Mouse (Mus musculus) G1E (cell line): ENCODE results near the gene B3gnt3. TPM values are rescaled to one million over a fixed set of nuclear protein-coding genes. Genes with fewer than 3 reads are reported as not detected.

Source experiments
- ATAC-seq: 2 replicates; pipeline ENCODE4 v1.8.0; 2016; ENCODE audit warnings: mild to moderate bottlenecking; ENCODE audit not compliant: insufficient number of reproducible peaks, poor library complexity, low FRiP score, severe bottlenecking; ENCODE audit errors: extremely low read depth
- DNase-seq: peaks from one replicate; pipeline ENCODE4 v3.0.0; 2012; ENCODE audit warnings: low spot score
- H3K27me3 ChIP-seq: 2 replicates; pipeline ENCODE4 v1.6.1; 2012; ENCODE audit warnings: mild to moderate bottlenecking, low read length, inconsistent platforms; ENCODE audit not compliant: insufficient read depth
- H3K36me3 ChIP-seq: replicated peaks from 2 replicates; pipeline ENCODE3; 2012; ENCODE audit warnings: mild to moderate bottlenecking, inconsistent platforms
- H3K4me1 ChIP-seq: 2 replicates; pipeline ENCODE4 v1.6.1; 2012; ENCODE audit warnings: low read depth, low read length, inconsistent platforms, mixed read lengths; ENCODE audit not compliant: insufficient read depth
- H3K4me3 ChIP-seq: 2 replicates; pipeline ENCODE4 v1.5.1; 2012; ENCODE audit warnings: low read depth, mild to moderate bottlenecking, inconsistent platforms, low read length, moderate library complexity, mixed read lengths
- H3K9me3 ChIP-seq: replicated peaks from 2 replicates; pipeline ENCODE4 v1.6.1; 2012; ENCODE audit warnings: inconsistent platforms
- CTCF ChIP-seq: IDR thresholded peaks from 2 replicates; pipeline ENCODE4 v1.5.1; 2012; ENCODE audit warnings: low read depth, low read length, inconsistent platforms, mixed read lengths
- GATA1 ChIP-seq: IDR thresholded peaks from 2 replicates; pipeline ENCODE4 v1.6.1; 2012; ENCODE audit warnings: borderline replicate concordance, low read length, inconsistent platforms, mixed read lengths
- GATA2 ChIP-seq: IDR thresholded peaks from 2 replicates; pipeline ENCODE4 v1.6.1; 2012; ENCODE audit warnings: low read depth, low read length, inconsistent platforms, borderline replicate concordance
- POLR2AphosphoS5 ChIP-seq: IDR thresholded peaks from 2 replicates; pipeline ENCODE4 v1.6.1; 2012; ENCODE audit warnings: low read depth, low read length, inconsistent platforms; ENCODE audit not compliant: insufficient replicate concordance
- TAL1 ChIP-seq: conservative IDR thresholded peaks from 2 replicates; pipeline ENCODE4 v1.6.1; 2012; ENCODE audit warnings: low read depth, low read length, inconsistent platforms, mixed read lengths
- polyA plus RNA-seq: library from polyadenylated mRNA; stranded (reverse); fragments of >175 nt; gene quantifications from 2 replicates; pipeline ENCODE4 v1.2.3, GENCODE M21; 2012
- total RNA-seq, 2 experiments: library from RNA; stranded (forward) in 1 of 2; stranded (reverse) in 1 of 2; fragments of 200-1000 nt in 1 of 2; fragments of >200 nt in 1 of 2; fragmentation: Nextera tagmentation in 1 of 2; gene quantifications; 2 replicates each; pipeline ENCODE4 v1.2.3; 2014 to 2017

Gene B3gnt3
- total and polyA plus RNA-seq, 3 experiments: 0.05 TPM; not detected in 2

GRCm38 (mm10) chr8:71658515-71659049 is 43.0 kb downstream of the B3gnt3 start:
- peaks cover 26% of the 10 kb centered on the region for H3K4me1 ChIP-seq
- no peak overlapping the region for H3K4me3 ChIP-seq
- peaks cover 62% of the 10 kb centered on the region for H3K27me3 ChIP-seq
- H3K9me3 ChIP-seq: no peaks in the 10 kb centered on the region
- ATAC-seq (no peak), DNase-seq (no peak)
- TF ChIP-seq CTCF (no peak), GATA1 (no peak), POLR2AphosphoS5 (no peak), TAL1 (no peak), GATA2 (no peak)
- H3K36me3 ChIP-seq: peaks cover 5% of the 10 kb centered on the region

GRCm38 (mm10) chr8:71657816-71658215 is 43.8 kb downstream of the B3gnt3 start:
- Histone ChIP-seq H3K27me3 (peaks cover 62% of the 10 kb centered on the region), H3K36me3 (peaks cover 5% of the 10 kb centered on the region), H3K4me1 (peaks cover 26% of the 10 kb centered on the region), H3K4me3 (no peak overlapping the region; the same call in 1 of the 2 replicates), H3K9me3 (no peaks in the 10 kb centered on the region)
- DNase-seq (no peak), ATAC-seq (no peak)
- TF ChIP-seq GATA2 (no peak), CTCF (no peak), TAL1 (no peak), GATA1 (no peak), POLR2AphosphoS5 (no peak)

- no peaks in the 10 kb centered on the region for H3K36me3 ChIP-seq
Measured at GRCm38 (mm10) chr8:71654600-71654999, 47.0 kb downstream of the B3gnt3 start.

GRCm38 (mm10) chr8:71645510-71645909 is 56.1 kb downstream of the B3gnt3 start:
- TF ChIP-seq POLR2AphosphoS5: no peak
- TF ChIP-seq GATA2: no peak
- TF ChIP-seq CTCF: no peak
- no peak for TF ChIP-seq TAL1
- TF ChIP-seq GATA1: no peak

More at GRCm38 (mm10) chr8:71654600-71654999, 47.0 kb downstream of the B3gnt3 start:
- ATAC-seq (no peak), DNase-seq (no peak)
- H3K27me3 ChIP-seq: peaks cover 52% of the 10 kb centered on the region
- TF ChIP-seq TAL1 (no peak), POLR2AphosphoS5 (no peak), CTCF (no peak), GATA2 (no peak), GATA1 (no peak)
- H3K4me3 ChIP-seq: no peak overlapping the region
- H3K4me1 ChIP-seq: peaks cover 21% of the 10 kb centered on the region
- H3K9me3 ChIP-seq: no peaks in the 10 kb centered on the region

More at GRCm38 (mm10) chr8:71645510-71645909, 56.1 kb downstream of the B3gnt3 start:
- no peak overlapping the region for H3K4me3 ChIP-seq
- 0 out of 2 replicates have a peak, but pooled peaks cover 4% of the 10 kb centered on the region for H3K4me1 ChIP-seq
- peaks cover 57% of the 10 kb centered on the region for H3K27me3 ChIP-seq
- ATAC-seq (no peak), DNase-seq (no peak)
- no peaks in the 10 kb centered on the region for H3K9me3 ChIP-seq
- H3K36me3 ChIP-seq: no peaks in the 10 kb centered on the region

Other genes starting within 250 kb of the B3gnt3 start
Only the 20 nearest of the 23 such genes appear.
- gene Dda1, start 232.6 kb downstream of the B3gnt3 start, total RNA-seq (2014; fragmentation: Nextera tagmentation): 51.9 and 56.2 TPM in 2 replicates
- gene Dda1, start 232.6 kb downstream of the B3gnt3 start, total RNA-seq (2017): 16.2 and 19.6 TPM in 2 replicates
- gene Dda1, start 232.6 kb downstream of the B3gnt3 start, polyA plus RNA-seq: 209 and 288 TPM in 2 replicates
- 0.97 and 1.1 TPM in 2 replicates for gene Ano8, start 215.8 kb downstream of the B3gnt3 start, total RNA-seq (2014; fragmentation: Nextera tagmentation)
- gene Ano8, start 215.8 kb downstream of the B3gnt3 start, total RNA-seq (2017): 2.1 and 2.5 TPM in 2 replicates
- 1.4 and 1.5 TPM in 2 replicates for gene Ano8, start 215.8 kb downstream of the B3gnt3 start, polyA plus RNA-seq
- 5.8 and 6.4 TPM in 2 replicates for gene Gtpbp3, start 213.7 kb downstream of the B3gnt3 start, total RNA-seq (2014; fragmentation: Nextera tagmentation)
- 14.6 and 18.2 TPM in 2 replicates for gene Gtpbp3, start 213.7 kb downstream of the B3gnt3 start, total RNA-seq (2017)
- gene Gtpbp3, start 213.7 kb downstream of the B3gnt3 start, polyA plus RNA-seq: 26.1 and 33.3 TPM in 2 replicates
- gene Plvap, start 190.0 kb downstream of the B3gnt3 start, total RNA-seq (2014; fragmentation: Nextera tagmentation): not detected in 2 replicates
- gene Plvap, start 190.0 kb downstream of the B3gnt3 start, total RNA-seq (2017): 0.16 and 0.17 TPM in 2 replicates
- 0.88 and 0.90 TPM in 2 replicates for gene Plvap, start 190.0 kb downstream of the B3gnt3 start, polyA plus RNA-seq
- gene Ccdc194, start 176.1 kb downstream of the B3gnt3 start, total RNA-seq (2014; fragmentation: Nextera tagmentation): not detected in 2 replicates
- gene Ccdc194, start 176.1 kb downstream of the B3gnt3 start, total RNA-seq (2017): 0.22 TPM in 1 of 2 replicates, not detected in the other
- gene Ccdc194, start 176.1 kb downstream of the B3gnt3 start, polyA plus RNA-seq: not detected in 2 replicates
- 6.3 and 8.0 TPM in 2 replicates for gene Bst2, start 164.3 kb downstream of the B3gnt3 start, total RNA-seq (2014; fragmentation: Nextera tagmentation)
- 6.4 and 7.6 TPM in 2 replicates for gene Bst2, start 164.3 kb downstream of the B3gnt3 start, total RNA-seq (2017)
- 44.0 and 59.6 TPM in 2 replicates for gene Bst2, start 164.3 kb downstream of the B3gnt3 start, polyA plus RNA-seq
- 40.4 and 41.4 TPM in 2 replicates for gene Mvb12a, start 158.9 kb downstream of the B3gnt3 start, total RNA-seq (2014; fragmentation: Nextera tagmentation)
- 56.2 and 75.9 TPM in 2 replicates for gene Mvb12a, start 158.9 kb downstream of the B3gnt3 start, total RNA-seq (2017)
- 132 and 166 TPM in 2 replicates for gene Mvb12a, start 158.9 kb downstream of the B3gnt3 start, polyA plus RNA-seq
- gene Tmem221, start 142.9 kb downstream of the B3gnt3 start, total RNA-seq (2014; fragmentation: Nextera tagmentation): not detected in 2 replicates
- not detected in 2 replicates for gene Tmem221, start 142.9 kb downstream of the B3gnt3 start, total RNA-seq (2017)
- not detected in 2 replicates for gene Tmem221, start 142.9 kb downstream of the B3gnt3 start, polyA plus RNA-seq
- not detected in 2 replicates for gene Nxnl1, start 135.2 kb downstream of the B3gnt3 start, total RNA-seq (2014; fragmentation: Nextera tagmentation)
- gene Nxnl1, start 135.2 kb downstream of the B3gnt3 start, total RNA-seq (2017): not detected in 2 replicates
- gene Nxnl1, start 135.2 kb downstream of the B3gnt3 start, polyA plus RNA-seq: not detected in 2 replicates
- gene Slc27a1, start 132.9 kb downstream of the B3gnt3 start, total RNA-seq (2014; fragmentation: Nextera tagmentation): not detected in 2 replicates
- 0.12 and 0.33 TPM in 2 replicates for gene Slc27a1, start 132.9 kb downstream of the B3gnt3 start, total RNA-seq (2017)
- gene Slc27a1, start 132.9 kb downstream of the B3gnt3 start, polyA plus RNA-seq: not detected in 2 replicates
- 39.7 and 47.5 TPM in 2 replicates for gene Pgls, start 109.6 kb downstream of the B3gnt3 start, total RNA-seq (2014; fragmentation: Nextera tagmentation)
- 87.2 and 140 TPM in 2 replicates for gene Pgls, start 109.6 kb downstream of the B3gnt3 start, total RNA-seq (2017)
- gene Pgls, start 109.6 kb downstream of the B3gnt3 start, polyA plus RNA-seq: 331 and 360 TPM in 2 replicates
- gene Fam129c, start 104.1 kb downstream of the B3gnt3 start, total RNA-seq (2014; fragmentation: Nextera tagmentation): 8.3 and 11.4 TPM in 2 replicates
- gene Fam129c, start 104.1 kb downstream of the B3gnt3 start, total RNA-seq (2017): 6.6 and 7.0 TPM in 2 replicates
- 8.1 and 10.4 TPM in 2 replicates for gene Fam129c, start 104.1 kb downstream of the B3gnt3 start, polyA plus RNA-seq
- gene Colgalt1, start 90.8 kb downstream of the B3gnt3 start, total RNA-seq (2014; fragmentation: Nextera tagmentation): 35.7 and 38.7 TPM in 2 replicates
- 30.5 and 42.4 TPM in 2 replicates for gene Colgalt1, start 90.8 kb downstream of the B3gnt3 start, total RNA-seq (2017)
- 37.6 and 42.6 TPM in 2 replicates for gene Colgalt1, start 90.8 kb downstream of the B3gnt3 start, polyA plus RNA-seq
- gene Unc13a, start 30.0 kb downstream of the B3gnt3 start, total RNA-seq (2014; fragmentation: Nextera tagmentation): 6.5 and 7.3 TPM in 2 replicates
- gene Unc13a, start 30.0 kb downstream of the B3gnt3 start, total RNA-seq (2017): 4.1 and 5.2 TPM in 2 replicates
- gene Unc13a, start 30.0 kb downstream of the B3gnt3 start, polyA plus RNA-seq: 3.7 and 4.6 TPM in 2 replicates
- 29.8 and 32.0 TPM in 2 replicates for gene Jak3, start 25.5 kb downstream of the B3gnt3 start, total RNA-seq (2014; fragmentation: Nextera tagmentation)
- gene Jak3, start 25.5 kb downstream of the B3gnt3 start, total RNA-seq (2017): 15.7 and 15.9 TPM in 2 replicates
- gene Jak3, start 25.5 kb downstream of the B3gnt3 start, polyA plus RNA-seq: 68.8 and 73.6 TPM in 2 replicates
- gene Insl3, start 12.6 kb downstream of the B3gnt3 start, total RNA-seq (2014; fragmentation: Nextera tagmentation): 3.4 and 9.1 TPM in 2 replicates
- gene Insl3, start 12.6 kb downstream of the B3gnt3 start, total RNA-seq (2017): 2.7 and 4.6 TPM in 2 replicates
- 28.6 and 35.3 TPM in 2 replicates for gene Insl3, start 12.6 kb downstream of the B3gnt3 start, polyA plus RNA-seq
- 2.2 and 27.3 TPM in 2 replicates for gene Fcho1, start 23.9 kb upstream of the B3gnt3 start, total RNA-seq (2014; fragmentation: Nextera tagmentation)
- gene Fcho1, start 23.9 kb upstream of the B3gnt3 start, total RNA-seq (2017): 7.6 and 7.7 TPM in 2 replicates
- 14.0 and 16.2 TPM in 2 replicates for gene Fcho1, start 23.9 kb upstream of the B3gnt3 start, polyA plus RNA-seq
- gene Zfp709, start 180.2 kb upstream of the B3gnt3 start, total RNA-seq (2014; fragmentation: Nextera tagmentation): 14.6 and 16.9 TPM in 2 replicates
- 13.1 and 15.7 TPM in 2 replicates for gene Zfp709, start 180.2 kb upstream of the B3gnt3 start, total RNA-seq (2017)
- 0.45 and 0.91 TPM in 2 replicates for gene Zfp709, start 180.2 kb upstream of the B3gnt3 start, polyA plus RNA-seq
- 7.0 and 9.2 TPM in 2 replicates for gene Zfp882, start 206.8 kb upstream of the B3gnt3 start, total RNA-seq (2014; fragmentation: Nextera tagmentation)
- gene Zfp882, start 206.8 kb upstream of the B3gnt3 start, total RNA-seq (2017): 5.4 and 6.8 TPM in 2 replicates
- gene Zfp882, start 206.8 kb upstream of the B3gnt3 start, polyA plus RNA-seq: 0.47 and 0.62 TPM in 2 replicates
- gene Zfp617, start 206.8 kb upstream of the B3gnt3 start, total RNA-seq (2014; fragmentation: Nextera tagmentation): 39.4 and 45.1 TPM in 2 replicates
- gene Zfp617, start 206.8 kb upstream of the B3gnt3 start, total RNA-seq (2017): 28.1 and 31.7 TPM in 2 replicates
- 1.8 and 3.0 TPM in 2 replicates for gene Zfp617, start 206.8 kb upstream of the B3gnt3 start, polyA plus RNA-seq